Mouse (Mus musculus) heart, adult 2 months (tissue): ENCODE measurements around the gene Igfbp5. TPM values are rescaled to one million over a fixed set of nuclear protein-coding genes. Genes with fewer than 3 reads are reported as not detected.

Experiments used
- DNase-seq, 2 experiments: peaks; one replicate each; pipeline ENCODE4 v3.0.0; 2021
- H3K27ac ChIP-seq: fragments of 200-600 bp; 2 replicates; pipeline ENCODE4 v1.8.1; 2022
- H3K27me3 ChIP-seq: fragments of 200-500 bp; 2 replicates; pipeline ENCODE4 v1.6.1; 2012; ENCODE audit warnings: mild to moderate bottlenecking, low read length, inconsistent platforms, mixed read lengths; ENCODE audit not compliant: control insufficient read depth, insufficient read depth
- H3K36me3 ChIP-seq: fragments of 200-500 bp; 2 replicates; pipeline ENCODE4 v1.6.1; 2012; ENCODE audit warnings: low read length, inconsistent platforms; ENCODE audit not compliant: control insufficient read depth, insufficient read depth
- H3K4me1 ChIP-seq: fragments of 200-500 bp; 2 replicates; pipeline ENCODE4 v1.6.1; 2011; ENCODE audit warnings: low read length; ENCODE audit not compliant: control insufficient read depth, insufficient read depth
- H3K4me3 ChIP-seq: fragments of 200-600 bp; 2 replicates; pipeline ENCODE4 v1.8.1; 2022
- H3K79me2 ChIP-seq: fragments of 200-500 bp; replicated peaks from 2 replicates; pipeline ENCODE4 v1.6.1; 2012; ENCODE audit warnings: mild to moderate bottlenecking, inconsistent platforms, low read length, moderate library complexity, mixed read lengths; ENCODE audit not compliant: control insufficient read depth, insufficient read depth
- H3K9ac ChIP-seq: fragments of 200-500 bp; 2 replicates; pipeline ENCODE4 v1.6.1; 2012; ENCODE audit warnings: low read depth, mild to moderate bottlenecking, control low read depth, inconsistent platforms, low read length, mixed read lengths
- CTCF ChIP-seq: fragments of 200-600 bp; IDR thresholded peaks from 2 replicates; pipeline ENCODE4 v1.8.1; 2022; ENCODE audit warnings: antibody characterized with exemption, mild to moderate bottlenecking, moderate library complexity
- EP300 ChIP-seq: fragments of 200-500 bp; IDR thresholded peaks from 2 replicates; pipeline ENCODE4 v1.6.1; 2011; ENCODE audit warnings: low read depth, low read length, control low read depth; ENCODE audit not compliant: insufficient read depth
- POLR2A ChIP-seq: fragments of 200-500 bp; IDR thresholded peaks from 2 replicates; pipeline ENCODE4 v1.6.1; 2011; ENCODE audit warnings: mild to moderate bottlenecking, low read depth, low read length, control low read depth; ENCODE audit not compliant: insufficient read depth
- WGBS: fragments of 180-500 bp; shearing (Covaris S2); methylation state at CpG from one replicate; pipeline ENCODE4 v1.1.7; 2018; 5-methylcytosine and 5-hydroxymethylcytosine counted together
- intact Hi-C: fragments of 180-260 bp; cut with DNase I; formaldehyde crosslinking; loops from one replicate; pipeline ENCODE4 v1.15.1; 2025
- polyA plus RNA-seq: library from polyadenylated mRNA; depleted of rRNA; stranded (reverse); fragments of >200 nt; gene quantifications from 2 replicates; pipeline ENCODE4 v1.2.3, GENCODE M21; 2012
- total RNA-seq, 2 experiments: library from RNA; stranded (reverse); gene quantifications; 2 replicates each; pipeline ENCODE4 v1.2.3; 2021

The Igfbp5 gene
- total and polyA plus RNA-seq, 3 experiments = 77.8 to 94.7 (median 94.0) TPM

DNA sequence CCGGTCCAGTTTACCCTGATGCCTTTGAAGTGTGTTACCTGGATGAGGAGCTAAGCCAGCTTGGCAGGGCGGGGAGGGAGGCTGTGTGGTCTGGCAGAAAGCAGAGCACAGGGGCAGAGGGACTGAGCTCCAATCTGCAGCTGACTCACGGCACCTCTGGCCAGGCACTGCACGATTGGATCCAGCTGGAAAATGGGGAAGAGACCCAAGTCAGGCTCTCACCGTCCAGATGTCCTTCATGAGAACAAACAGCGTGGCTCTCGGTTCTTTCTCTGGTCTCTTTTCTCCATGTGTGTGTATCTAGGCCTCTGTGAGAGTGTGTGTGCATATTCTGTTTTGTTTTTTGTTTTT, 11.1 kb upstream of the Igfbp5 start:
- Histone ChIP-seq H3K27me3 (no peaks in the 10 kb centered on the region), H3K36me3 (no peaks in the 10 kb centered on the region), H3K9ac (no peak overlapping the region), H3K4me1 (peaks cover 1% of the 10 kb centered on the region; the same call in 1 of the 2 replicates), H3K4me3 (no peak overlapping the region), H3K79me2 (no peaks in the 10 kb centered on the region), H3K27ac (no peak overlapping the region)
- intact Hi-C loops = no loop called here
- peak; percentile 71 to 72 for DNase-seq
- TF ChIP-seq CTCF = no peak
- TF ChIP-seq EP300 = peak; percentile 74; the same call in 1 of the 2 replicates
- 75% methylated on average over 7 of the region's 7 CpGs for WGBS

DNA sequence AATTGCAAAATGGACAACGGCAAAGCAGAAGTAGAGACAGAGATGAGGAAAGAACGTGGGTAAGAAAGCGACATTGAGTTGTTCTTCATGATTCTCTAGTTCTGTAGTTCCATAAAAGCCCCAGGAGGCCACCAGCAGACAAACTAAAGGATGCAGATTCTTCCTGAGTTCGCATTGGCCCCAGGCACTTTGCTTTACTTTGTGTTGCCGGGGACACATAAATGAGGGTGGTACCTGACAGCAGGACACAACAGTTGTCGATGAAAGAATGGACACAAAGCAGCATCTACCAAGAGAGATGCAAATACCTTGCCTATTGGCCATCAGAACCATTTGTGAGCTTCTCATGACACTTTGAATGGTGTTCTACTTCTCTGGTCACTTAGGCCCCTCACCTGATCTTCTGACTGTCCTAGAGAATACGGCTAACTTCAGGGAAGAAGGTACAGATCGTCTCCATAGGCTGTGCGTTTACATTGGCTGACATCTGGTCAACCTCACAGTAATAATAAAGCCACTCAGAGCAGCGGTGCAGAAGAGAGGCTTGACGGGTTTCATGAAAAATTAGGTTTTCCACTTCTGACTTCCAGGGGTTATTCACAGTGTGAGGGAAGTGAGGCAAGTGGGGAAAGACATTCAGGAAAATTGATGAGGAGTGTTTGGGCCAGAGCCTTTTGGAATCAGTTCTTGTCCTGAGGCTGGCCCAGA, 10.6 kb upstream of the Igfbp5 start:
- Histone ChIP-seq H3K9ac (no peak overlapping the region), H3K36me3 (no peaks in the 10 kb centered on the region), H3K27ac (no peak overlapping the region), H3K27me3 (no peaks in the 10 kb centered on the region), H3K79me2 (no peaks in the 10 kb centered on the region), H3K4me3 (no peak overlapping the region), H3K4me1 (peaks cover 1% of the 10 kb centered on the region; the same call in 1 of the 2 replicates)
- DNase-seq = no peak
- WGBS = 88% methylated on average over 11 of the region's 11 CpGs
- TF ChIP-seq POLR2A (no peak), CTCF (no peak), EP300 (no peak)
- intact Hi-C loops = no loop called here

DNA sequence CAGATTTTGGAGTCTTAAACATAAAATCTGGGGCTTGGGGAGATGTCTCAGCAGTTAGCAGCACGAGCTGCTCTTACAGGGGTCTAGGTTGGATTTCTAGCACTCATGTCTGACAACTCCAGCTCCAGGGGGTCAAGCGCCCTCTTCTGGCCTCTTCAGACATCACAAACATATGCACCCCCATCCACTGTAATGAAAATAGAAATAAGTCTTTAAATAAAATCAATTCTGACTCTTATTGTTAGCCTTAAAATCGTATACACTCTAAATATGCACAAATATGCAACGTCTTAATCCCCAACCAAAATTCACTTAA, 4.6 kb upstream of the Igfbp5 start:
- peak; percentile 56 for TF ChIP-seq CTCF
- no peak for TF ChIP-seq POLR2A
- no peak for DNase-seq
- H3K36me3 ChIP-seq = no peaks in the 10 kb centered on the region
- intact Hi-C loops = loop anchor here (5.0 kb wide), 3 partner anchors 163 to 308 kb away; no protein-coding TSS in a partner anchor
- H3K9ac ChIP-seq = no peak overlapping the region
- H3K79me2 ChIP-seq = no peaks in the 10 kb centered on the region
- H3K4me1 ChIP-seq = peaks cover 2% of the 10 kb centered on the region
- 0 out of 2 replicates have a peak, but pooled peaks cover 2% of the 10 kb centered on the region for H3K27me3 ChIP-seq
- 81% methylated on average over 4 of the region's 4 CpGs for WGBS
- no peak overlapping the region for H3K27ac ChIP-seq
- H3K4me3 ChIP-seq = no peak overlapping the region

DNA sequence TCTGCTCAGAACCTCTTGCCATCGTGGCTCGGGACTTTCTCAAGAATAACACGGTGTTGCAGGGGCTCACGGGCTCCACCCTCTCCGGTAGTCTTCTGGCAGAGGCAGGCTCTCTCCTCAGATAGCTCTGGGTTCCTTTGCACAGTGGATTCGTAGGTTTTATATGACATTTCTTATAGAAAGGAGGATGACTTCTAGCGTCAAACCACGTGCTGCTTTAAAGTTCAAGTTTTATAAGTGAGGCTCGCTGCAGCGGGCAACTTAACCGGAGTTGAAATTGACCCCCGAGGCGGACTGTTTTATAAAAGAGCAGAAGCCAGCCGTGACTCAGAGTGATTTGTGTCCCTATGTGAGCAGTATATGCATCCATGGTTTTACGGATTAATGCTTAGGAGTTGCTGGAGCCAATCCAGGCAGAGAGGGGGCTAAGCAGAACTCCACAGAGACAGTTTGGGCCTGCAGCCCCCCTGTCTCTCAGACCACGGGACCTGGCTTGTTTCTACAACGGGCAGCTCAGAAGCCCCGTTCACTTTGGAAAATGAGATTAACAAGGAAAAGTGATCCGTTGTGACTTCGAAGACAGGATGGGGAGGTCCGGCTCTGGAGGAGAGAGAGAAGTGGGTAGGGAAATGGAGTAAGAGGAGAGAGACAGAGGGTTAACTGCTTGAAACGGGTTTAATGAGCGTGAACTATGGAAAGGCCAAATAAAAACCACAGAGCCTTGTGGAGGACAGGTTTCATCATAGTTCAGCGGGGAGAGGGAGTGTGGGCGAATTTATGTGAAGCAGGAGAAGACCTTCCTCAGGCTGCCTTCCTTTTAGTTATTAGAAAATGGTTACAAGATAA, 4.0 kb upstream of the Igfbp5 start:
- no peak for TF ChIP-seq POLR2A
- TF ChIP-seq EP300 = no peak
- TF ChIP-seq CTCF = no peak
- 0 out of 2 replicates have a peak, but pooled peaks cover 2% of the 10 kb centered on the region for H3K27me3 ChIP-seq
- H3K36me3 ChIP-seq = no peaks in the 10 kb centered on the region
- H3K27ac ChIP-seq = no peak overlapping the region
- no peak overlapping the region for H3K9ac ChIP-seq
- intact Hi-C loops = loop anchor here (1.0 to 5.0 kb wide), 4 partner anchors 164 to 396 kb away; no protein-coding TSS in a partner anchor
- WGBS = 77% methylated on average over 25 of the region's 25 CpGs
- no peaks in the 10 kb centered on the region for H3K79me2 ChIP-seq
- no peak overlapping the region for H3K4me3 ChIP-seq
- peaks cover 2% of the 10 kb centered on the region for H3K4me1 ChIP-seq
- no peak for DNase-seq

DNA sequence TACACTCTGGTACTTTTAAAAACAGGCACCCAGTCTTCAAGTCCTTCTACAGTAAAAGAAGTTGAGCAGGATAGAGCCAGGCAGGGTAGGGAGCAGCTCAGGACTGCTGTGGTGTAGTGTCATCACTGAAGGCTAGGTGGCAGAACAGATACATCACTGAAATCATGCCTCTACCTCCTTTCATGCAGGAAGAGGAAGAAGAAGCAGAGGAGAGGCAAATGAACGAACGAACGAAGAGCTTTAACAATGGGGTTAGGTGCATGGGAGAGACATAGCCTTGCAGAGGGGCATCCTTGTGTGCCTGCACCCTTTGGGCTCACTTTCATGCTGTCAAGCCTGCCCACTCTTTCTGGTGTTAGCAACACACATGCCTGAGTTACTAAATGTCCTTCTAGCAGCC, 3.2 kb upstream of the Igfbp5 start:
- TF ChIP-seq CTCF (no peak; the same call in none of the 2 replicates), EP300 (peak; percentile 86)
- H3K4me1 ChIP-seq = peaks cover 2% of the 10 kb centered on the region
- H3K27ac ChIP-seq = no peak overlapping the region
- no peaks in the 10 kb centered on the region for H3K36me3 ChIP-seq
- intact Hi-C loops = loop anchor here (1.0 to 5.0 kb wide), 4 partner anchors 164 to 396 kb away; no protein-coding TSS in a partner anchor
- DNase-seq = peak in 1 of 2 experiments; percentile 40
- WGBS = 0% methylated on average over 3 of the region's 3 CpGs
- peak overlapping the region; percentile 28; the same call in 1 of the 2 replicates for H3K9ac ChIP-seq
- no peak overlapping the region for H3K4me3 ChIP-seq
- no peaks in the 10 kb centered on the region for H3K79me2 ChIP-seq
- H3K27me3 ChIP-seq = 0 out of 2 replicates have a peak, but pooled peaks cover 2% of the 10 kb centered on the region

DNA sequence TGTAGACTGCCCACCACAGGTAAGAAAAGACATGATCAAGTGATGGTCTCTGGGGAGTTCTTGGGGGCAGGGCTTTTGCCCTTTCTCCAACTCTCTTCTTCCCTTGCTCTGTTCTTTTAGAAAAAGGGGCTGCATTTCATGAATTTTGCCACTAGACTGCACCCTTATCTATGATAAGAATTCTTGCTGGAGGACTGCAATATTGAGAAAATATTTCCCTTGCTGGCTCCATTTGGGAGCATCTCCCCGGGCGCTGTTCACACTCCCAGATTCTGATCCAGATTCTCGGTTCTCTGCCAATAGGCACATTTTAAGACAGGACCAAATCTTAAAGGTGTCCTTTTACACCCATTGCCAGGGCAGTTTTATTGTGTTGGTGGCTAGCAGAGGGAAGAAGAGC, 1.4 kb upstream of the Igfbp5 start:
- TF ChIP-seq POLR2A (no peak), CTCF (peak; percentile 66), EP300 (no peak)
- H3K9ac ChIP-seq = no peak overlapping the region
- no peak for DNase-seq
- 44% methylated on average over 3 of the region's 3 CpGs for WGBS
- 0 out of 2 replicates have a peak, but pooled peaks cover 2% of the 10 kb centered on the region for H3K27me3 ChIP-seq
- intact Hi-C loops = loop anchor here (5.0 kb wide), 3 partner anchors 166 to 311 kb away; no protein-coding TSS in a partner anchor
- no peaks in the 10 kb centered on the region for H3K79me2 ChIP-seq
- H3K36me3 ChIP-seq = no peaks in the 10 kb centered on the region
- H3K27ac ChIP-seq = no peak overlapping the region
- peaks cover 2% of the 10 kb centered on the region for H3K4me1 ChIP-seq
- no peak overlapping the region for H3K4me3 ChIP-seq
